Mouse (Mus musculus) erythroblast, adult 5-6 weeks (primary cell): Measurements from ENCODE around the gene Cebpb. TPM values are rescaled to one million over a fixed set of nuclear protein-coding genes. Genes with fewer than 3 reads are reported as not detected.

Experiments used
- ATAC-seq: replicated peaks from 2 replicates; pipeline ENCODE4 v1.8.0; 2016; ENCODE audit warnings: moderate number of reproducible peaks, mild to moderate bottlenecking, moderate TSS enrichment, inconsistent platforms; ENCODE audit not compliant: poor library complexity, low FRiP score, severe bottlenecking
- total RNA-seq, 2 experiments: library from RNA; stranded (forward) in 1 of 2; stranded (reverse) in 1 of 2; fragments of 150-400 nt in 1 of 2; fragments of 200-764, 138-1000 nt in 1 of 2; gene quantifications; 2 replicates each; pipeline versions ENCODE4 v1.2.3 to v1.2.4; 2015 to 2017; ENCODE audit warnings: low replicate concordance in 2 of 2

Cebpb gene
- total RNA-seq, 2 experiments from 2014 or later, result 7.3 to 8.8 TPM

DNA sequence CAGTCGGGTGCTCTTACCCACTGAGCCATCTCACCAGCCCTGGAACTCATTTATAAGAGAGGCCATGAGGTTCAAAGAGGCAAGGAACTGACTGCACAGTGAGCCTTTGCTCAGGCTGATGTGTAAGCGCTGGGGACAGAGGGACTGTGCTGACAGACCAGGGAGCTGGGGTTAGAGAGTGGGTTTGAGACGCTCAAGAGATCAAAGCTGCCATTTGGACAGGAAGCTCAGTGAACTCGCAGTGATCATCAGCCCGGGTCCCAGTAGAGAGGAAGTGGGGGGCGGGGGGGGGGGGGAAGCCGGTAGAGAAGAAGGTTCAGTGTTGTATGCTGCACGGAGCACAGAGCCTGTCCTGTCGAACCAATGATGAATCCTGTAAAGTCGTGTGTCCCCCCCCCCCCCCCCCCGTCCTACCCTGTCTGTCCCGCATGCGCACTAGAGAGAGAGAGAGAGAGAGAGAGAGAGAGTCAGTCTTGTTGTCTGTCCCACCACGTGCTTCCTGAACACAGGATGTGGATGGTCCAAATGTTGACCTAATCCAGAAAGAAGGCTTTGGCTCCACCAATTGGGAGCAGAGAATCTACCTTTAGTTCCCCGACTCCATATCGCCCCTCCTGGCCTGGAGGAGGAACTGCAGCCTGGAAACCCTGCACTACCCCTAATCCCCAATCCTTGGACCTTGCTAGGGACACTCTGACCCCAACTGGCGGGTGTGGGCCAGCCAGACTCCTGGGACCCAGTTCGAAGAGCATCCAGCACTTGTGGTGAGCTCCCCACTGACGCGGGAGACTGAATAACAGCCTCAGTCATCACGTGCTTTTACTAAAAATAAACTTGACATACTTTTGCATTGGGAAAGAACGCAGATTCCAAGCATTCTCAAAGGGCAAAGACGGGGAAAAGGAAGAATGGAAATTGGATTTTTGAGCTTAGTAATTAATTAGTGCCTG is 24.4 kb downstream of the Cebpb start:
- peak; percentile 50 for ATAC-seq

DNA sequence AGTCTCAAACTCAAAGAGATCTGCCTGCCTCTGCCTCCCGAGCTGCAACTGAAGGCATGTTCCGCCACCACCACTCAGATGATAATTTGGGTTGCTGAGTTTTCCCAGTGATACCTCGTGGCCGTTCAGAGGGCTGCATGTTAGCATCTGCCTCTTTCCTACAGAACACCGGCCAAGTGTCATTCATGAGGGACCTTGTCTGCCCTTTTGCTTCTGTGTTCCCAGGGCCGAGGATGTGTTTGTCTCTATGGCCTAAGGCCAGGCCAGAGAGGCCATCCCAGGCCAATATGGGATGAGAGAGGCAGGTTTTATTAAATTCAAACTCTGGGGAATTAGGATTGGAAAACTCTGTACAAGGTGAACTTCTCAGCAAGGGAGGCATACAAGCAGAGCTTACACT is 25.6 kb downstream of the Cebpb start:
- ATAC-seq, result no peak

DNA sequence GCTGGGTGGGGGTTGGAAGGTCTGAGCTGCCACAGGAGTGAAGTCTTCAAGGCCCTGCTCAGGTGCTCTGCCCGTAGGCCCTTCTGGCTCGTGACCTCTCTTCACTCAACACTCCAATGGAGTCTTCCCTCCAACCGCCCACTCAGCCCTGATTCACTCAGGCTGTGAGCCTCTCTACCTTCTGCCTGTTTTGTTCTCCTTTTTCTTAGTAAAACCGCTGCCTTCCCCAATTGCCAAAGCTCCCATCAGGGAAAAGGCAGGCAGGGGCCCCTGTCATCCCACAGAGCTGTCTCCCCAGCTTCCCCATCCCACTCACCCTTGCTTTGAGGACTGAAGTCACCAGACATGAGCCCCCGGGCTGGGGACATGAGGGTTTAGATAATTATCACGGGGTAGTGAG is 26.3 kb downstream of the Cebpb start:
- ATAC-seq, result no peak

DNA sequence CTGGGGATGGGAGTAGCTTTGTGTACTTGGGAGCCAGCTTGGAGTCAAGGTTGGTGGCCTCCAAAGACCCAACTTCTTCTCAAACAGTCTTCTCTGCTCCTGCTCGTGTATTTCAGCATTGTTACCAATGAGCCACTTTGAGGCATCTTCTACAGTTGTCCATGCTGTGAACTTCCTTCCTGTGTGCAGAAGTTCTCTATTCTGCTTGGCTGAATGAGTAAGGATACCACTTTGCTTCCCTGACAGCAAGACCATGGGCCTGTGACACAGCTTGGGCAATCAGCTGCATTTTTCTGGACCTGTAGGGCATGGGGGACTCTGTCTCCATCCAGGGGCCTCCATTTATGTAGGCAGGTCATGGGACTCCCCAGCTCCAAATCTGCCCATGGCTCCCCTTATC is 28.5 kb downstream of the Cebpb start:
- no peak for ATAC-seq

DNA sequence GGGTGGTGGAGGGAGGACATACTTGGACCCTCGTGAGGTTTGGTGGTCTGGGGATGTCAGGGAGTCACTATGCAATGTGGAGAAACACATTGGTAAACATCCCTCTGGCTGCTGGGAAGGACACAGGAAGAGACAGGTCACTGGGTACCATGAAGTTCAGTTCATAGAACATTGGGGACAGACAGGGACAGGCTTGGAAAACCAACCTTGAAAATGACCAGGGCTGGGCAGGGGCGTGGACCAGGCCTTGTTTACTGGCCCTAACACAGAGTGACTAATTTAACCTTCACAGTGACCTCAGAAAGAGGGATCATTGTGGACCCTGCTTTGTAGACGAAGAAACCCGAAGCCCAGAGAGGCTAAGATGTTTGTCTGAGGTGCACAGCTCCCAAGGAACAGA is 30.8 kb downstream of the Cebpb start:
- ATAC-seq, result no peak

DNA sequence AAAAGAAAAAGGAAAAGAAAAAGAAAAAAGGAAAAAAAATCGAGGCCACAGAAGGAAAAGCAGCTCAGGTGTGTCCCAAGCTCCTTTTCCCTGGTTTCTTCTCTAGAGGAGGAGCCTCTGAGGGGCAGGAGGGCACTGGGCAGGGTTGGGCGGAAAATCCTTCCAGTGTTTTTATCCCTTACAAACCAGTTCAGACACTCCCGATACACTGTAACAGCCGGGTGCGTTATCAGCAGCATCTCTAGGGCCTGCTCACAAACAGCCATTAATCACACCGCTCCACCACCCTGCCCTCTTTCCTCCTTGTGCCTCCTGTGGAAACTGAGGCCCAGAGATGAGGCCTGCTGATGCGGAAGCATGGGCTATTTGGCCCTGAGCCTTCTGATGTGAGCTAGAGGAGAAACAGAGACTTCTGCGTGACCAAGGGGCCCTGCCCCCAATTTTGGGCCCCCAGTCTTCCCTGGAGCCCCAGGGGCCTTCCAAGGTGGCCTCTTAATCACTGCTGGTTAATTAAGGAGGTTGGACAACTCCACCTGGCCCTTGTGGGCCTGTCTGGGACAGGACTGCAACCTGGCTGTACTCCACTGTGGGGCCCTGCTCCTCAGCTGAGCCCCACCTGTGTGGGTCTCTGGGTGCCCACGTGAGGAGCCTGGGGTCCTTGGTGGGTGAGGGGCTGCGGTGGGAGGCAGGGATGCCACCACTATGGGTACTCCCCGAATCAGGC is 32.6 kb downstream of the Cebpb start:
- ATAC-seq, result no peak

DNA sequence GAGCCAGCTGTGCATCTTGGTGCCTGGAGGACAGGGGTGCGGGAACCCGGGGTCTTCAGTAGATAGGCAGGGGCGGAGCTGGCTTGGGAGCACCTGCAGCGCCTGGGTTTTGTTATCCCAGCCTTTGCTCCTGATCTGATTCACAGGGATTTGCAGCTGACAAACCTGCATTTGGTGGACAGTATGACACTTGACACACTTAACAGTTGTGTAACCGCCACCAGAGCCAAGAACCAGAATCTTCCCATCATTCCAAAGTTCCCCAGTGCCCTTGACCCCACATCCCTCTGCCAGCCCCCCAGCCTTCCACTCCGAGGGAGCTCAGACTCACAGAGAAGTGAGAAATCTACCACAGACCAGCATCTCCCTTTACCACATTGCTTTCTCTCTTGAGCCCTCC is 33.8 kb downstream of the Cebpb start:
- no peak for ATAC-seq

DNA sequence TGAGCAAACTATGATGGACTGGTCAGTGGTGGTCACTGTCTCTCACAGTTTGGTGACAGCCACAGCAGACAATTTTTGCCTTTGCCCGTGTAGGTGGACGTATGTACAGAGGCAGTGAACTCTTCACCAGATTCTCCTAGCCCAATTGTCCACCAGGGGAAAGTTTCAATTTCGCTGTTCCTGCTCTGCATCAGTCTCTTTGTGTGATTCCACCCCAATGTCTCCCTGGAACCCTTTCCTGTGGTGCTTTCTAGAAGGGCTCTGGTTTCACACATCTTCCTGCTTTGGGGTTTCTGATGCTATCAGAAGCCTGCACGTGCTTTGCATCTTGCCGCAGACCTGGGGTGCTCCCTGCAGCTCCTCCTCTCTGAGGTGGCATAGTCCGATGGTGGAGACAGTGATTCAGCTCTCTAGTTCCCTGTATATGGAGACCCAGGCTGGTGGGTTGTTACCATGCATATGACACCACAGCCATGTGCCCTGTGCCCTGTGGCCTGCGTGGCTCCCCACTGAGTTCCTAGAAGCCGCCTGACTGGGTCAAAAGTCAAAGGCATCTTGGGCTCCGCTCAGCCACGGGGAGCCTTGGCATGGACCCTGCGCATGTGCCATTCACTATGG is 35.0 kb downstream of the Cebpb start:
- no peak for ATAC-seq

DNA sequence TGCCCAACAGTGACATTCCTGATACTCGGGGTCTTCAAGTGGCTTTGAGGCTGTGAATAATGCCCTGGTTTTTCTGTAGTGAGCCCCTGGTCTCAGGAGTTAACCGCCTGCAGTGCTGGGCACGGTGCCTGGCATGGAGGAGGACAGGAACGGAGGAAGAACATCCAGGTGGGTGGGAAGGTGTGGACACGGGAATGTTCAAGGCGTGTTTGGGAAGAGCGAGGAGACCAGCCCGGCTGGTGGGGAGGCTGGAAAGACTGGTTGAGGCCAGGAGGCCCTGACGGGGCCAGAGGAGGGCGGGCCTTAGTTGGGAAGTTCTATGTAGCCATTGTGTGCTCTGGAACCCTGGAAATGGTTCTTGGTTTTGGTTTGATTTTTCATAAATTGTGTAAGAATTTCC is 37.2 kb downstream of the Cebpb start:
- no peak for ATAC-seq

DNA sequence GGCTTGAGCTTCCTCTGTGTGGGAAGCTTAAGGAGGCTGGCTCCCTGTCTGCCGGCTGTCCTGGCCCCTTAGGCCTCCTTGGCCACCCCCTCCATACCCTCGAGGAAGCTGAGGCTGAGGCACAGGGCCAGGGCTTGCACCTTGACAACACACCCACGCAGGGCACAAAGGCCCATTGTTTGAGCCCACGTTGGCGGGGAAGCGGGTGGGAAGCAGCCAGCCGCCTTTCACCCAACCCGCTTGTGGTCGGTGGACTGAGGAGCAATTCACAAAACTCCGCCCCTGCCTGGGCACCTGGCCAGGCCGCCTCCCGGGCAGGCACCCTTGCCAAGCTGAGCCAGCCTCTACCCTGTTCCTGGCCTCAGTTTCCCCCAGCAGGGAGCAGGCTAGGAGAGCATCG is 38.4 kb downstream of the Cebpb start:
- ATAC-seq, result no peak

DNA sequence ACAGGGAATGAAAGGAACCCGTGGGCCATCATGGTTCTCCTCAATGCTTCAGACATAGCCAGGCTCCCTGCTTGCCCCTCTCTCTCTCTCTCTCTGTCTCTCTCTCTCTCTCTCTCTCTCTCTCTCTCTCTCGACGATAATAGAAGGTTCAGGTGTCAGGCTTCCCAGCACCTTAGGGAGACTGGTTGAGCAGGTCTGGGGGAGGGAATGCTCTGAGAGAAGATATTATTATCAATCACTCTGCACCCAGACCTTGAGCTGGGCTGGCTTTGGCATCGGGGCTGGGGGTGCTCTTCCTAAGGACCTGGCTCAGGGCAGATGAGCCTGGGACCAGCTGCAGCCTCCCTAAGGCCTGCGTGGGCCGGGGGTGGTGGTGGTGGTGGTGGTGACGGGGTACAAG is 41.3 kb downstream of the Cebpb start:
- no peak for ATAC-seq

DNA sequence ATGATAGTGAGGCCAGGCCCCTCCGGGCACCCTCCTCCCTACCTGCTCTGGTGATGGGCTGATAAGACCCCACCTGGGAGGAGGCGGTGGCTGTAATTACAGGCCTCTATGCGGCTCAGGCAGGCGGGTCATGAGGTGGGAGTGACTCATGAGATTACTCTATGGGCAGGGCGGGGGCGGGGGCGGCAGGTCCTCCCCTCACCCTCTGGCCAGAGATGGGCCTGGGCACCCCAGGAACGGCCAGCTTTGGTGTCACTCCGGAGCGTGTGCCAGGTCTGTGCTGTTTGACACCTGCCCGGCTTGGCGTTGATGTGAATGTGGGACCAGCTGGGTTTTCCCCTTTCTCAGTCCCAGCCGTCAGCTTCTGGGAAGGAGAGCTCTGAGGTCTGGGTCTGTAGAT is 42.4 kb downstream of the Cebpb start:
- no peak for ATAC-seq

DNA sequence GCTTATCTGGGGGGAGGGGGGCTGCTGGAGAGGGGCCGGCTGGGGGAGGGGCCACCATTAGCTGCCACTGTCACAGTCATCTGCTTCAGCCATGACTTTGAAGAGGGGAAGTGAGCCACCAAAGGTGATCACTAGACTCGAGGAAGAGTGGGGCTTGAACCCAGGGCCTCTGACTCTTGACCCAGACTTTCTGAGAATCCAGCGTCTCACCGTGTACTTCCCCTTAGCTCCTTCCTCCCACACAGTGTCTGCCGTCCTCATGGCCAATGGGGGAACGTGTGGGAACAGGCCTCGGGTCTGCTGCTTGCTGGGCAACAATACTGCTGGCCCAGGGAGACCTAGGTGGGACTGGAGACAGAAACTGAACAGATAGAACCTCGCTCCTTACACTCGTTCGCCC is 46.1 kb downstream of the Cebpb start:
- ATAC-seq, result no peak

DNA sequence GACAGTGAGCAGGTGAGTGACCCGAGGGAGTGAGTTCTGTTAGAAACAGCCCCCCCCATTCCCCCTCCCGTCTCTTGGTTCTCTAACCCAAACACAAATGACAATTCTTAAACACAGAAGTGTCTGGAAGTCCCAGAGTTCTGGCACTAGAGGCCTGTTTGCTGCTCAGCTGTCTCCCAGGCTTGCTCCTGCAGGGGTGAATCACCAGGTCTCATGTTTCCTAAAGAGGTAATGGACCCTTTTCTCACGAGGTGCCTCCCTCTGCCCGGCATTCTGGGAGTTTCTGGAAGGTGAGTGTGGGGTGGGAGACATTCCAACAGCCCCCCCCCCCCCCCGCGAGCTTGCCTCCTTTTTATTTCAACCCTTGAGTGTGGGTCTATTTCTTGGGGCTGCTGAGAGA is 50.3 kb downstream of the Cebpb start:
- no peak for ATAC-seq

Other genes starting within 250 kb of the Cebpb start
- gene Rnf114, start 196.3 kb upstream of the Cebpb start, total RNA-seq (2015; ENCODE audit: low replicate concordance), result 39.6 and 41.6 TPM in 2 replicates
- gene Rnf114, start 196.3 kb upstream of the Cebpb start, total RNA-seq (2017; ENCODE audit: low replicate concordance), result 32.3 and 41.5 TPM in 2 replicates
- gene Spata2, start 196.0 kb upstream of the Cebpb start, total RNA-seq (2015; ENCODE audit: low replicate concordance), result 6.1 and 9.4 TPM in 2 replicates
- 6.3 and 7.6 TPM in 2 replicates for gene Spata2, start 196.0 kb upstream of the Cebpb start, total RNA-seq (2017; ENCODE audit: low replicate concordance)
- gene Snai1, start 150.7 kb upstream of the Cebpb start, total RNA-seq (2015; ENCODE audit: low replicate concordance), result not detected in 2 replicates
- 0.70 TPM in 1 of 2 replicates, not detected in the other for gene Snai1, start 150.7 kb upstream of the Cebpb start, total RNA-seq (2017; ENCODE audit: low replicate concordance)
- 134 and 176 TPM in 2 replicates for gene Ube2v1, start 56.8 kb upstream of the Cebpb start, total RNA-seq (2015; ENCODE audit: low replicate concordance)
- 150 and 202 TPM in 2 replicates for gene Ube2v1, start 56.8 kb upstream of the Cebpb start, total RNA-seq (2017; ENCODE audit: low replicate concordance)
- gene Gm20431, start 27.4 kb upstream of the Cebpb start, total RNA-seq (2015; ENCODE audit: low replicate concordance), result not detected in 2 replicates
- gene Gm20431, start 27.4 kb upstream of the Cebpb start, total RNA-seq (2017; ENCODE audit: low replicate concordance), result not detected in 2 replicates
- gene Tmem189, start 907 bp downstream of the Cebpb start, total RNA-seq (2015; ENCODE audit: low replicate concordance), result 19.6 and 20.8 TPM in 2 replicates
- 23.7 and 52.9 TPM in 2 replicates for gene Tmem189, start 907 bp downstream of the Cebpb start, total RNA-seq (2017; ENCODE audit: low replicate concordance)
- gene Ptpn1, start 243.1 kb downstream of the Cebpb start, total RNA-seq (2015; ENCODE audit: low replicate concordance), result 11.7 and 11.9 TPM in 2 replicates
- 8.9 and 9.1 TPM in 2 replicates for gene Ptpn1, start 243.1 kb downstream of the Cebpb start, total RNA-seq (2017; ENCODE audit: low replicate concordance)